Mouse (Mus musculus) cerebellum, postnatal 25 days (tissue): ENCODE data around the gene Mea1.

ENCODE experiments used
- DNase-seq, 2 experiments: peaks; one replicate each; pipeline ENCODE4 v3.0.0; 2021; ENCODE audit warnings: mixed read lengths in 2 of 2

Mea1 gene

DNA sequence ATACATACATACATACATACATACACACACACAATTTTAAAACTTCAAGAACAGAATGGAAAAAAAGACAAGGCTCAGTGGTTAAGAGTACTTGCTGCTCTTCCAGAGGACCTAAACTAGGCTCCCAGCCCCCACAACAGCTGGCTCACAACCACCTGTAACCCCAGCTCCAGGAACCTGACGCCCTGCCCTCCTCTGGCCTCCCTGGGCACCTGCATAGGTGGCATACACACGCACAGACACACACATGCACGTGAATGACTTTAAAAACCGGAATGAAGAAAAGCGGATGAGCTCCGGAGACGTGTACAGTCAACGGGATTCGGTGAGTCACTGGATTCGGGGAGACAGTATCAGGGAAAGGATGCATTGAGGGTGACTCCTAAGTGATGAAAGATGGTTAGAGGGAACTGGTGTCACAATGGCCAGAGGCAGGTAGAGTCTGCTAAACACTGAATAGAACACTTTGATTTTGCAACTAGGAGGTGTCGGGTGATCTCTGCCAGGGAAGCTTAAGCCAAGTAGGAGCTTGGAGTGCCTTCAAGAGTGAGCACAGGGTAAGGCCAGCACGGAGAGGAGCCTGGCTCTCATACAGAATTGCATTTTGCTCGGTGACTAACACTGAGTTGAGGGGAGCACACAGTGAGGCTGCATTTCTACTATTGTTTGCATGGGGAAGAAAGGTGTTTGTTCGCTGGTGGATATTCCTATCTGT, 27.9 kb downstream of the Mea1 start:
- no peak for DNase-seq

DNA sequence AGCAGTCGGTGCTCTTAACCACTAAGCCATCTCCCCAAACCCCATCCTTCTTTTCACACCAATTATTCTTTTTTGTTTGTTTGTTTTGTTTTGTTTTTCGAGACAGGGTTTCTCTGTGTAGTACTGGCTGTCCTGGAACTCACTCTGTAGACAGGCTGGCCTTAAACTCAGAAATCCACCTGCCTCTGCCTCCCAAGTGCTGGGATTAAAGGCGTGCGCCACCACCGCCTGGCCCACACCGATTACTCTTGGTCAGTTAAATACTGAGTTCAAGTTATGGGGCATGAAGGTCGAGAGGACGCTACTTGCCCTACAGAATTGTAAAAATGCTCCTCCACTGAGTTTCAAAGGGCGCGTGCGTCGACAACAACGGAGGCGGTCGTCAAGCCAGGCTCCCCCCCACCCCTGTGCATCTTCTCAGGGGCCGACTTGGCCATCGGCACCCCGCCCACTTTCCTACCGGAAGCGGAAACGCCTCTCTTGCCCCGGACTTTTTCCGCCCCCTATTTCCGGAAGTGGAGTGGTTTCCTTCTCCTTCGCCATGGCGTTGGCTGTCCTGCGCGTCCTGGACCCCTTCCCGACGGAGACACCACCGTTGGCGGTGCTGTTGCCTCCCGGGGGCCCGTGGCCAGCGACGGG, 32.5 kb downstream of the Mea1 start, which contains the start of gene Pex6:
Pex6 (plus strand) TSS at position 505 of the 639 bp plus-strand sequence.
- peak; percentile 93 to 97 for DNase-seq

DNA sequence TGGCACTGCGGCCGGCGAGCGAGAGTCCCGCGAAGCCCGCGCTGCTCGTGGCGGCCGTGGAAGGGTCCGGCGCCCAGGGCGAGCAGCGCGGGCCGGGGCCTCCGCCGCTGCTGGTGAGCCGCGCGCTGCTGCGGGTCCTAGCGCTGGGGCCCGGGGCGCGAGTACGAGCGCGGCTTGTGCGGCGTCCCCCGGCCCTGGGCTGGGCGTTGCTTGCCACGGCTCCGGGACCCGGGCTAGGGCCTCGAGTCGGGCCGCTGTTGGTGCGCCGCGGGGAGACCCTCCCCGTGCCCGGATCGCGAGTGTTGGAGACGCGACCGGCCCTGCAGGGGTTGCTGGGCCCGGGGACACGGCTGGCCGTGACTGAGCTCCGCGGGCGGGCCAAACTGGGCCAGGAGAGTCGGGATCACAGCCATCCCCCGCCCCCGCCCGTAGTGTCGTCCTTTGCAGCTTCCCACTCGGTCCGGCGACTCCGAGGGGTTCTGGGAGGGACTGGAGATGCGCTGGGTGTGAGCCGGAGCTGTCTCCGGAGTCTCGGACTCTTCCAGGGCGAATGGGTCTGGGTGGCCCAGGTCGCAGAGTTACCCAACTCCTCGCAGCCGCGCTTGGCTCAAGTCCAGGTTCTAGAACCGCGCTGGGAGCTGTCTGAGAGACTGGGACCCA, 33.1 kb downstream of the Mea1 start:
- DNase-seq, result peak; percentile 45 to 66

DNA sequence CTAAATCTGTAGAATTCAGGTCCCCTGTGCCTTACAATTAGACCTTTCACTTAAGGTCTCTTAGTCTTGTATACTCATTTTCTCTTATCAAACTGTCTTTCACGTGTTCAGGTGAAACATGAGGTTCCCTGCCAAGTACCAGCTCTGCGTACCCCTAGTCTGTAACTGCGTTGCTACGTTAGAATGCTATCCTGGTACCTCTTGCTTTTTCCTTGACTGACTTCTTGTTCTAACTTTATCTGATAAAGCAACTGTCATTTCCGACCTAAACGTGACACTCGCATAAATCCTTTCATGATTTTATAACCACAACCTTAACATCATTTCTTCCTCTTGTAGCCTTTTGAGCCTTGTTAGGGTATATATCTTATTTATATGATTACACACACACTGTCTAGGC, 33.8 kb downstream of the Mea1 start:
- DNase-seq, result no peak

DNA sequence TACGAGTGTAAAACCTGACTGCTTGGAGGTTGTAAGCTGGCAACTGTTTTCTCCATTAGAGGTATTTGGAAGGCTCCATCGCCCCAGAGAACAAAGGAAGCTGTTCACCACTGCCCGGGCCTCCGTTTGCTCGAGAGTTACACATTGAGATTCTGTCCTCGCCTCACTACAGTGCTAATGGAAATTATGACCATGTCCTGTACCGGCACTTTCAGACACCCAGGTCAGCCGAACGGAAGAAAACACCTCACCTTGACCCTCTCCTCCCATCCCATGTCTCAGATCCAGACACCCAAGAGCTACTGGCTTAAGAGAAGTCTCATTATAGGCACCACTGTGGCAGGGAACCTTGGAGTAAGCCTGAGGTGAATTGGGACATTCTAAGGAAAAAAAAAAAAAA, 35.3 kb downstream of the Mea1 start:
- no peak for DNase-seq

DNA sequence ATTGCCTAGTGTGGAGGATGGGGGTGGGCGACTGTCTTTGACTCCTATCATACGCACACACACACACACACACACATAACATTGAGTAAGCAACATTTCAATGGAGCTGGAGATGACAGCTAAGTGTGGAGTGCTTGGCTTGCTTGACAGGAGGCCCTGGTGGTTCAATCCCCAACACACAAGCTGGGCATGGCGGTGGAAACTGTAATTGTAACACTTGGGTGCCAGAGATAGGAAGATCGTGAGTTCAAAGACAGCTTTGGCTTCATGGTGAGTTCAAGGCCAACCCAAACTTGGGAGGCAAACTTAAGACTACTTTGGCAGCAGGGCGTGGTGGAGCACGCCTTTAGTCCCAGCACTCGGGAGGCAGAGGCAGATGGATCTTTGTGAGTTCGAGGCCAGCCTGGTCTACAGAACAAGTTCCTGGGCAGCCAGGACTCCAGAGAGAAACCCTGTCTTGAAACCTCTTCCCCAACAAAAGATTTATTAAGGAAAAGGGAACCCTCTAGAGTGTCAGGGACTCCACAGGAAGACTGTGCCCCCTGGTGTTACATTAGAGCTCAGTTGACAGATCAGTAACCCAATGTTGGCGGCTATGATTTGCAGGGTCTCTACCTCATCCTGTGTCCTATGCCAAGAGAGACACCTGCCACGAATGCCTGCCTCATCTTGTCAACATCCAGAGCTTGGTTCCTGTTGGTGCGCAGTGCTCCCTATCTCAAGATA, 36.3 kb downstream of the Mea1 start:
- no peak for DNase-seq

DNA sequence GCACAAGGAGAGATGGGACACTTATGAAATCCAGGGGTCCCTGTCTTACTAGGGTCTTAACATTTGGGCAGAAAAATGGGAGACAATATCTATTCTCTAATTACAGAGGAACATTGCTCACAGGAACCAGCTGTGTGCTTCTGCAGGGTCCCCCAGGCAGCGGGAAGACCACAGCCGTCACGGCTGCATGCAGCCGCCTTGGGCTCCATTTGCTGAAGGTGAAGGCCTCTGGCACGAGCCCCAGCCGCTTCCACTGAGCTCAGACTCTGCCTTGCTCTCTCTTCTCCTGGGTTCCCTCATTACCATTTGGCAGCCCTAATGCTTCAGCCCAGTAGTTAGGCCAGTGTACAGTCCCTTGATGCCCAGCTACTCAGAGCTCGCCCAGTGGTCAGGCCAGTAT, 42.5 kb downstream of the Mea1 start:
- no peak for DNase-seq

DNA sequence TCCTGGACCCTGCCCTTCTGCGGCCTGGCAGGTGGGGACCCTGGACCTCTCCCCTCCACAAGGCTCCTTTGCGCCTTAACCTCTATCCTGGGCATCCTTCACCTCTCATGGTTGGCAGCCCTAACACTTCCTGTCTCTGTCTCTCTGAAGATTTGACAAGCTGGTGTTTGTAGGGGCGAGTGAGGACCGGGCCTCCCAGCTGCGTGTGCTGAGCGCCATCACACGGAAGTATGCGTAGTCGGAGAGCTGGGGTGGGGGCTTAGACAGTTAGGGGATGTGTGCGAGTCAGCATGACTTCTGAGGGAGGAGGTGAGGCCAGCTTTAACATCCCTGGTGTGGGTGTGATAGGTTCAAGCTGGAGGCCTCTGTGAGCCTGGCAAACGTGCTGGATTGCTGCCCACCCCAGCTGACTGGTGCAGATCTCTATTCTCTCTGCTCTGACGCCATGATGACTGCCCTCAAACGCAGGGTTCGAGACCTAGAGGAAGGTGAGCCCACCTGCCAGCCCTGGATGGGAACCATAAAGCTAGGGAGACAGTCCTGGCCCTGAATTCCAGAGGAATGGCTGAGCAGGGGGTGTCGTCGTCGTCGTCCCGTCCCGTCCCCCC, 46.0 kb downstream of the Mea1 start:
- DNase-seq, result peak in 1 of 2 experiments; percentile 20

DNA sequence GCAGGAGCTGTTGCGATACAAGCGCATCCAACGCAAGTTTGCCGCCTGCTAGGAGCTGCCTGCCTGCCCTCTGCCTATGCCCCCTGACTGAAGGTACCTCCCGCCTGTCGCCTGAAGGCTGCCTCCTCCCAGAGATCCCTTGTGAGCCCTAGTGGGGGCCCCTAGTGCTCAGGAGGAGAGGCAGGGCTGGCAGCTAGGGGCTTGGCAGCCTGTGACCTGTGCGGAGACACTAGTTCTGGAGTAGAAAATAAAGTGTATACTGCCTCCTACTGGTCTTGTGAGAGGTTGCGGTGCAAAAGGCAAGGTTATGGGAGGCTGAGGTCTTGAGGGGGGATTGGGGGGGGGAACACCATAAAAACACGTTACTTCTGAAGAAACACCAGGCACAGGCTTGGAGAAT, 46.7 kb downstream of the Mea1 start:
- peak; percentile 43 to 50 for DNase-seq

- DNase-seq, result peak; percentile 83 to 85
These were observed 47.4 kb downstream of the Mea1 start for GRCm38 (mm10) chr17:46725731-46726645.

DNA sequence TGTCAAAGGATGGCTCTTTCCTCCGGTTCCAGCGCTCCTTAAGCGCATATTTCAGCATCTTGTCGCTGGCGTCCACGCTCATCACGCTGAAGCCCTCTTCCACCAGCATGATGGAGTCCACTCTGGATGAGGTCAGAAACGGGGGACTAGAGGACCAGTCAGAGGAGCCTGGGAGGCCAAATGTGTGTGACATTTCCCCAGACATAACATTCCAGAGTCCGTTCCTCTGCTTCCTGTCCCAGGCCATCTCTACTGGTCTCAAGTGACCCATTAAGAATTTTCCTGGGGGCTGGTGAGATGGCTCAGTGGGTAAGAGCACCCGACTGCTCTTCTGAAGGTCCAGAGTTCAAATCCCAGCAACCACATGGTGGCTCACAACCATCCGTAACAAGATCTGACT, 48.7 kb downstream of the Mea1 start:
- DNase-seq, result no peak

DNA sequence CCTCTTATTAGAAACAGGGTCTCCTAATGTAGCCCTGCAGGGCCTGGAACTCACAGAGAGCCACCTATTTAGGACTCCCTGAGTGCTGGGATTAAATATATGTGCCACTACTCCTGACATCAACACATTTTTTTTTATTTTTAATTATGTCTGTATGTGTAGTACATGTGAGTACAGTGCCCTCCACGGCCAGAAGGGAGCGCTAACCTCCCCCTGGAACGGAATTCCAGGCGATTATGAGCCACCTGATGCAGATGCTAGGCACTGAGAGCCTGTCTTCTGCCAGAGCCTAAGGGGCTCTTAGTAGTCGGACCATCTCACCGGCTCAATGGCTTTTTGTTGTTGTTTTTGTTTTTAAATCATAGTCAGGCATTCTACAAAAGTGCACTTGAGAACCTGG, 49.4 kb downstream of the Mea1 start:
- DNase-seq, result peak; percentile 35 to 68

GRCm38 (mm10) chr17:46728496-46728895, 49.9 kb downstream of the Mea1 start:
- no peak for DNase-seq

- peak; percentile 91 to 95 for DNase-seq
These were observed 50.3 kb downstream of the Mea1 start, which contains the start of gene Gnmt for GRCm38 (mm10) chr17:46728904-46729318. Gnmt (minus strand) TSS chr17:46729168.
